Mouse (Mus musculus): ENCODE results near the gene Sccpdh.
A peak's percentile ranks its signal among the peaks of the same experiment; 100 is the strongest.

GRCm38 (mm10) chr1:179624354-179624753 lies 43.7 kb upstream of the Sccpdh start:
- TF ChIP-seq POLR2A (IDR thresholded peaks at IDR 0.05; ENCODE audit: insufficient read depth, low read length), result no peak
- TF ChIP-seq CTCF (IDR thresholded peaks at IDR 0.05; ENCODE audit: low read depth, low read length), result peak; percentile 49

All from ES-Bruce4 (cell line).